Mouse (Mus musculus) thymus, postnatal 25 days (tissue): ENCODE measurements around the gene Rpl23a.
"Not testable (repeated sequence)": the region's sequence is repeated elsewhere in the genome, so short reads cannot be mapped to it uniquely, and the experiment has no call there.

Source experiments
- DNase-seq: peaks from one replicate; pipeline ENCODE4 v3.0.0; 2022

Rpl23a gene

DNA sequence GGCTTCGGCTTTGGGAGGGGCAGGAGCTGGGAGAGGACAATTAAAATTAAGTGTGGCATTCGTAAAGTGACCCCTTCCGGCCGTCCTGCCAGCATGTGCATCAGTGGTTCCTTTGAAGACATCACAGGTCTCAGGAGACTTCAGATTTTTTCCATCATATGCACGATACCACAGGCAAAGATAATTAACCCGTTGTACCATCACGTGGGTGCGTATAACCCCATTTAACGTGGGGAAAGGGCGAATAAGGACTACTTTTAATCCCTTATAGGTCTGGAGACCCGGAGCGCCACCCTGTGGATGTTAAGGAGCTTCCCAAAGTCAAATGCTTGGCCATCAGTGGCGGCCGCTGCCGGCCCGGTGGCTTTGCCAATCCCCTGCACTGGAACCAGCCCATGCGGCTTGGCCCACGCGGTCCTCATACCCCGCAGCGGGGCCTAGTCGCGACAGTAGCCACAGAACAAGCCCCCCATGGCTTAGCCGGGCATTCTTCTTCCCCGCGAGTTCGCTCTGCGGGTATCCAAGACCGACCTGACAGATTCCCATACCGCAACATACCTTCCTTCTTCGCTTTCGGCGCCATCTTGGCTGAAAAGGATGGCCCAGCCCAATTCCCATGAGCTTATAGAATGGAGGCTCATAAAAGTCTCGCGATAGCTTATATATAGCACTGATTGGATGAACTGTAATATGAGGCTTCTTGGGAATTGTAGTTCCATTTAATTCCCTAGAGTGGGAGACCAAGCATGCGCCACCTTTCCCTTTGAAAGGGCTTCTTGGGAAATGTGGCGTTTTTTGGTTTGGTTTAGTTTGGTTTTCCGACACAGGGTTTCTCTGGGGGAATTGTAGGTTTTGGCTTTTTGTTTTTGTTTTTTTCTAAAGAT, at the start of gene Rpl23a:
Gene Rpl23a, minus strand, starts transcription at position 624 of the 884 bp plus-strand sequence.
- DNase-seq = peak; percentile 79

DNA sequence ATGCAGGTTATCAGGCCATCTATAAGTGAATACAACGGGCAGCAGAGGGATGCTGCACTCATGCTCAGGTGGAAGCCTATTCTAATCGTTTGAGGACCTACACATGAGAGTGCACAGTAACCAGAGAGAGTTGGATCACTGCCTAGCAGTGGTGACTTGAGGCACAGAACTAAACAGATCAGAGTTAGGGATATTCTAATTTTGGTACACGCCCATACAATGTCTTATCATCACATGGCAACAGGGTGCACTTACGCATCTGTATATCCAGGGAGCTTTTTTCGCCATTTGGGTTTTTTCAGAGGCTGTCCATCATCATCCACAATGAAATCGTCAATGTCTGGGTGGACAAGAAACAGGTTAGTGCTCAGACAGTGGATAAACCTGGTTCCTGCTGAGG, 48.1 kb upstream of the Rpl23a start:
- no peak for DNase-seq

DNA sequence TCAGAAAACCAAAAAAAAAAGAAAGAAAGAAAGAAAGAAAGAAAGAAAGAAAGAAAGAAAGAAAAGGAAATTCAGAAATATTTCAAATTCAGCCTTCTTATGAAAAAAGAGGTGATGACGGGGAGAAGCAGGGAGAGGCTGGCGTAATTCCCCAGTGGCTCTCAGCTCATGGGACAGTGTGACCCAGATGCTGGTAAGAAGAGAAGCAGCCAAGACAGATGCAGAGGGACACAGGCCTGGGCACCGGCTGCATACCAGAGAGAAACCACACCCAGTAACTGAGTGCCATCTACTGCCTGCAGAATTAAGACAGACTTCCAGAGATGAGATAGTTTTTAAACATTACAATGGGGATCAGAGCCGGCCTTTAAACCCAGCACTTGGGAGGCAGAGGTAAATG, 40.2 kb upstream of the Rpl23a start:
- no peak for DNase-seq

DNA sequence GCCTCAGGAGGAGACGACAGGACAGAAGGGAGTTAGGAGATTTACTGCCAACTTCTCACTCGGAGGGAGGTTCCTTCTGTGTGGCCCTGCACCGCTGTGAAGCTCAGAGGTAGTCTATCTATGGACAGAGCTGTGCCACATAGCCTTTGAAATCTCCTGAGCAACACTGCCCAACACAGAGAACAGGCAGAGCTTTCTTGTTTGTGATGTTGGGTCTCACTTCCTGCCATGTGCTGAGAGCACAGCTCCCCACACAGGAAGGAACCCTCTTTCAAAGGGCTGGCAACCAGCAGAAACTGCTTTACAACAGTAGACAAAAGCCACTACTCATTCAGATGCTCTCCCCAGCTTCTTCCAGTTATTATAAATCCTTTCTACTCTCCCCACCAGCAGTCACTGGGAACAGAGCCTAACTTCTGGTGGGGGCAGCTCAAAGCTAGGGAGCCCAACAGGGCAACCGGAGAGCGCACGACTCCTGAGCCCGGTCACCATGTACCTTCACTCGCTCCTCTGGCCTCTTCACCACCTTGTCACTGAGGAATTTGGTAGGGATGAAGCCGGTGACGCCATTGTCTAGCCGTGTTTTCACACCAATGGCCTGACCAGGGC, 32.4 kb upstream of the Rpl23a start:
- DNase-seq = peak; percentile 49

DNA sequence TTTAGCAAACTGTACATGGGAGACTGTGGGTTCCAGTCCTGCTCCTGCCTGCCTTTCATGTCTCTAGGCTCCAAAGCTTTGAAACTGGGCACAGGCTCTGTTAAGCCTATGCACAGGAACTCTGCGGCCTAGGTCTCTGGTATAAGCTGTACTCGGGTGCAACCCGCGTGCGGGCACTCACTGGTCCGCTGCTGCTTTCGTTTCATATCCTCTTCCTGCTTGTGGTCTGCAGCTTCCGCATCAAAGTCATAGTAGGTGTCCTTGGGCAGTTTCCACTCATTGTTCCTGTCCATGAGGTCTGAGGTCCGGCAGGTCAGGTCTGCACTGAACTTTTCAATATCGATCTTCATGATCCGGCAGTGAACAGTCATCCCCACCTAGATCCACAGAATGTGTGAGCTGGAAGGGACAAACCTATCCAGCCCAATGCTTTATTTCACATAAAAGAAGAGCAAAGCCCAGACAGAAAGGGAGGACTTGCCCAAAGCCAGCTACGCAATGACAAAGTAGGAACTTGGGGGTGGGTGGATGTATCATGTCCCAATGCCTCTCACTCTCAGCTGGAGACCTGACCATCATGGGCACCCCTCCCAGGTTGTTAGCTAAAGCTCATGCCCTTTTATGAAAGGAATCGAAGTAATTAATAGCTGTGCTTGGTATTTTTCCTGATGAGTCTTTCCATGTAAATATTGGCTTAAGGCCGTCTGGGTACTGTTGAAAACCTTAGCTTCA, 29.9 kb upstream of the Rpl23a start:
- DNase-seq = peak; percentile 12

DNA sequence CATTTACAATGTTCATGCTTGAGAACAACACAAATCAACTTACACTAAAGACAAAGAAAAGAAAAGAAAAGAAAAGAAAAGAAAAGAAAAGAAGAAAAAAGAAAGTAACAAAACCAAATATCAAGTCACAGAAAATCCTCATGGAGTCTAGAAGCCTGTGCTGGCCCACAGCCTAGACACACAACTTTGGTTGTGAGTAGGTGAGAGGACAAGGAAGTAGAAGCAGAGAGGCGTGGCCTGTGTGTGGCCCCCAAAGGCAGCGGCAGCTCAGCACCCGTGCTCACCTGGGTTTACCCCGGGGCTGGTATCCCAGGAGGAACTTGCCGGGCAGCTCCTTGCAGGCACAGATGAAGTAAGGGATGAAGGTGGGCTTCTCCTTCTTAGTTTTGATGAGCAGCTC, 28.1 kb upstream of the Rpl23a start:
- DNase-seq = no peak

DNA sequence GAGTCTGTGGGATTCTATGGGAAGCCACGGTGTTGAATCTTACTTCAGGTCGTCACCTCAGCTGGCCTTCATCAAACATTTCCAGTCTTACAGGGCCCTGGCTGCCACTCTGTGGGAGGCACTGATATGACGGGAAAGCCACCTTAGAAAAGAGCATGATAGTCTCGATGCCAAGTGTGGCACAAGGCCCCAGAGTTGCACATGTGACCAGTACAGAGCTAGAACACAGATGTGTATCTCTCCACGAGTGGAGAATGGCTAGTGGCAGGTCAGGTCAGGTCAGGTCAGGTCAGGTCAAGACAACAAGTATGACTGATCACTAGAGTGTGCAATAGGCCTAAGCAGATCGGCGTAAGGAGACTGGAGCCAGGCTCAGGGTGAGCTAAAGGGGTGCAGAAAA, 27.2 kb upstream of the Rpl23a start:
- DNase-seq = no peak

DNA sequence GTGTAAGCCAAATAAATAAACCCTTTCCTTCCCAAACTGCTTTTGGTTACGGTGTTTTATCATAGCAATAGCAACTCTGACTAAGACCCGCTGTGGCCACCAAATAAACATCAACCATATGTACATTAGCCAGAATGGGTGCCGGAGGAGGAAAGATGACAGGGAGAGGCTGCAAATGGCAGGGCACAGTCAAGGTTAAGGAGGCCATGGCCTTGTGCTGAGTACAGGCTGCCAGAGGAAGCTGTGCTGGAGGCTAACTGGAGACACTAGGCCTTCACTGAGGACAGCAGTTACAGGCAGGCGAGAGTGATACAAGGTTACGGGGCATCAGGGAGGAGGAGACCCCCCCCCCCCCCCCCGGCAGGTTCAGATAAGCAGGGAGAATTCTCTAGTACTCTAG, 26.5 kb upstream of the Rpl23a start:
- DNase-seq = no peak

DNA sequence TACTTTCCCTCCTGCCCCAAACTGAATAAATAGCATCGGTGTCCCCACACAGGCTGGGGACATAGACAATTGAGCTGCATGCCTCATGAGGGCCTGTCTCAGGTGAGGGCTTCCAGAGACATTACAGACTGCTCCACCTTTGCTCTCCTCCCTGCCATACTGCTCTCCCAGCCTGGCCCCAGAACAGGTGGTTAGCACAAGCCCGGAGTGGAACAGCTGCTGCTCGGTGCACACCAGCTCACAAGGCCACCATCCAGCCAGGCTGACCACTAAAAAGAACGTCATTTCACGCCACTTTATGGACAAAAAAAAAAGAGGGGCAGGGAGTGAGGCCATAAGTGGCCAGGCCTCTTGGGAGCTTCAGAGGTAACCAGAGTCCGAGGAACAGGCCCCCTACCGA, 23.8 kb upstream of the Rpl23a start:
- DNase-seq = no peak

DNA sequence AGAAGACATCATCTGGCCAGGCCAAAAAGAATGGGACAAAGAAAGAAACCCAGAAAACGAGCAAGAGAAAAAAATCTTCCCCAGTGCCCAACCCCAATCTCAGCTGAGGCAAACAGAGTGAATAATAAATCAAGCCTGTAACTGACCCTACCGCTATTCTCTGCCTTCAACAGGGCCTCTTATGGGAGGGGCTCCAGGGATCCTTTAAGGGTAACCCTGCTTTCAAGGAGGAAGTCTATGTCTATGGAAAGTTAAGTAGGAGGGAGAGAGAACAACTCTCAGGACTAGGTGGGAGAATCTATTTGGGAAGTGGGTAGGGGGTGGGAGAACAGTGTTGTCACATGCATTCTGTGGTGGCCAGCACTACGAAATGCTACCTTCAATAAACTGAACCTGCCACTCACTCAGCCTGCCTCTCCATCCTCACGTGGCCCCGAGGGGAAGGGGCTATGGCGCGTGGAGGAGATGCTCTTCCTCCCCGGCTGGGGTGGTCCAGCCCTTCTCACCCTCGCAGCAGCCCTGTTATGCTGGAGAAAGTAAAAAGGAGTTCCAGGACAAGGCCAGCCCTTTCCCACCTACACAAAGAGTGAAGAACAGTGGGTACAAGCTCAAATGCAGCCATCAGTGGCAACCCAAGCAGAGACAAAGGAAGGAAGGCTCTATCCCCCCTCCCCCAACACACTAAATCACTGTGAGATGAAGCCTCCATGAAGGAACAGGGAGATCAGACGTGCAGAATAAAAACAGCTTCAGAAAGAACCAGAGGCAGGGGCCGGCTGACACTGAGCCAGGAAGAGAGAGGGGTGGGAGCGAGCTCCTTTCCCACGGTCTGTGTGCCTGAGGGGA, 22.2 kb upstream of the Rpl23a start:
- DNase-seq = no peak

DNA sequence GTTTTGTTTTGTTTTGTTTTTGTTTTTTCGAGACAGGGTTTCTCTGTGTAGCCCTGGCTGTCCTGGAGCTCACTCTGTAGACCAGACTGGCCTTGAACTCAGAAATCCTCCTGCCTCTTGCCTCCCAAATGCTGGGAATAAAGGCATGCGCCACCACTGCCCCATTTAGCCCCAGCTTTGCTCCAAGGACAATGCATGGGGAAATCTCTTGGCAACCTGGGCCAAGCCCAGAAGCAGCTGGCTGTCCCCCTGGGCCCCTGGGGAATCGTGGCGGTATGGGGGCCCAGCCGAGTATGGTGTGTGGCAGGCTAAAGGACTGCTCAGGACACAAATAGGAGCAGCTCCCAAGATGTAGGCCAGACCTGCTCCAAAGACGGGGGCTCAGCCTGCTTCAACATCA, 20.9 kb upstream of the Rpl23a start:
- no peak for DNase-seq

DNA sequence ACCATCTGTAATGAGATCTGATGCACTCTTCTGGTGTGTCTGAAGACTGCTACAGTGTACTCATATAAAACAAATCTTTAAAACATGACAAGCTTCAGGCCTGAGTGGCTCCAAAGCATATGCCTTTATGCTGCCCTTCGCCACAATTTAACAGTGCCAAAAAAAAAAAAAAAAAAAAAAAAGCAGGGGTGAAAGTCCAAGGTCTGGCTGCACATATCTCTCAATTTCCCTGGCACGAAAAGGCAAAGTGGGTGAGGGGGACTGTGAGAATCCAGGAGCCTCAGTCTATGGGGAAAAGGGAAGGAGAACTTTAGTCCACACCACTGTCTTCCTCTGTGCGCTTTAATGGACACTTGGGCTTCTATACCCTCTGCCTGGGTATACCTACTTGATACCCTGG, 19.0 kb upstream of the Rpl23a start:
- no peak for DNase-seq

DNA sequence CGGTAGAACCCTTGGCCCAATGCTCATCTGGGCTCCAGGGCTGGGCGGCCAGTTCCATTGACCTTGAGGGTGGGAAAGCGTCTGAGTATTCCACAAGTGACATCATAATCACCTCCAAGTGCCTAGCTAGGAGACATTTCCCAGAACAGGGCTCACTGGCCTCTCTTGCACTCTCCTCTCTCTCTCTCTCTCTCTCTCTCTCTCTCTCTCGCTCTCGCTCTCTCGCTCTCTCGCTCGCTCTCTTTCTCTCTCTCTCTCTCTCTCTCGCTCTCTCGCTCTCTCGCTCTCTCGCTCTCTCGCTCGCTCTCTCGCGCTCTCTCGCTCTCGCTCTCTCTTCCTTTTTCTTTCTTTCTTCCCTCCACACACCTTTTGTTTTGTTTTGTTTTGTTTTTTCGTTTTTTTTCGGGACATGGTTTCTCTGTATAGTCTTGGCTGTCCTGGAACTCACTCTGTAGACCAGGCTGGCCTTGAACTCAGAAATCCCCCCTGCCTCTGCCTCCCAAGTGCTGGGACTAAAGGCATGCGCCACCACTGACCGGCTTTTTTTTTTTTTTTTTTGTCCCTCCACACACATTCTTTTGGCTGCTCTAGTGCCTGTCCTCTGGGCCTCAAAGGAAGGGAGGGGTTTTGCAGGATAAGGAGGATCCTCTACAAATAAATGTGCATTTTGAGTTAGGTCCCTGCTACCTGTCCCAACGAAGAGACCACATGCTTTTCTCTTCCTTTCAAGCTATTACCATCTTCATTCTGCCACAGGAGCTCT, 11.9 kb upstream of the Rpl23a start:
- no peak for DNase-seq

DNA sequence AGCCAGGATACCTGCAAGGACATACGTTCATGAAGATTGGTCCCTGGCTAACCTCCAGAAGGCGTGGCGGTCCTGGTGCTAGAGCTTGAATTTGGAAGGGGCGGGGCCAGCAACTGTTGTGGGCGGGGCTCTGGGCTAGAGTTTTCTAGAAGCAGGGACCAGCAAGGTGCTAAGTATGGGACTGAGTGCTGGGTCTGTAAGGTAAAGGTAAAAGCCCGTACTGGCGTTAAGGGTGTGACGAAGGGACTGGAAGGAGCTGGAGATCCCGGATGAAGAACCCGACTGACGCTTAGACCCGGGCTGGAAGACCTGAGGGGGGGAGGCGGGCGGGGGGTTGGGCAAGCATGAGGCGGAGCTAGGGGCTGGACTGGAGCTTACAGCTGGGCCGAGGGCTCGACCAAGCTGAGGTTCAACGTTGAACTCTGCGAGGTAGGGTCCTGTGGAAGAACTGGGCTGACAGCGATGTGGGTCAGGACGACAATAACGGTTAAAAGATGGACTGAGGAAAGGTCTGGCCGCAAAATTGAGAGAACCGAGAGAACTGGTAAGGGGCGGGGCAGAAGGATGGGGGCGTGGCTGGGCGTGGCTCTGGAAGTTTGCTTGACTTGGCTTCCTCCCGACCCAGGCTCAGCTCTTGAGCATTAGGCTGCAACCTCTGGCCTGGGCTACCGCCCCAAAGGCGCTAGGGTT, 11.2 kb upstream of the Rpl23a start:
- peak; percentile 58 for DNase-seq

DNA sequence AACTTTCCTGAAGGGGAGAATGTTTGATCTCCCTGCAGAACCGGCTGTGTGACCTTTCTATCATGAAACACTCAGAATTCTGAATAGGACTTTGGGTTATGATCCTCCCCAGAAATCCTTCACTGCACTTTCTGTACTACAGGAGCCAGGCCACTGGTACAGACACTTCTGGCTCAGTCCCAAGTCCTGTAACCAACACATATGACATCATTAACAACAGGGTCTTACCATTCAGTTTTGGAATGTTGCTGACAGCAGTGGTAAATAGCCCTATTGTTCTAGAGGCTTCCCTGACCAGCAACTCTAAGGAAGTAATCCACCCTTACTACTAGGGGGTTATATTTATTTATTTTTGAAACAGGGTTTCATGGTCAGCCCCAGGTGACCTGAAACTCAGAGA, 9.7 kb upstream of the Rpl23a start, which contains the start of gene Proca1:
Gene Proca1, plus strand, starts transcription at position 280 of the 400 bp plus-strand sequence.
- no peak for DNase-seq

DNA sequence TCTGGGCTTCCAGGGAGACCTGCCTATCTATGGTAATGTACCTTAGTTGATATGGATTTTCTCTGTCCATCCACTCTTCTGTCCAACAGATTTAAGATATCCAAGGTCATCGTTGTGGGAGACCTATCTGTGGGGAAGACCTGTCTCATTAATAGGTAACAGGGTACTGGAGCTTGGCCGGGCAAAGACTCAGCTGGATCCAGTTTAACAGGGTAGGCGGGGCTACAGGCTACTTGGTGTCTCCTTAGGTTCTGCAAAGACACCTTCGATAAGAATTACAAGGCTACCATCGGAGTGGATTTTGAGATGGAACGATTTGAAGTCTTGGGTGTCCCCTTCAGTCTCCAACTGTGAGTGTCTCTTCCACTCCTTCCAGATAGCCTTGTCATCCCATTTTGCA, 6.7 kb upstream of the Rpl23a start:
- no peak for DNase-seq

DNA sequence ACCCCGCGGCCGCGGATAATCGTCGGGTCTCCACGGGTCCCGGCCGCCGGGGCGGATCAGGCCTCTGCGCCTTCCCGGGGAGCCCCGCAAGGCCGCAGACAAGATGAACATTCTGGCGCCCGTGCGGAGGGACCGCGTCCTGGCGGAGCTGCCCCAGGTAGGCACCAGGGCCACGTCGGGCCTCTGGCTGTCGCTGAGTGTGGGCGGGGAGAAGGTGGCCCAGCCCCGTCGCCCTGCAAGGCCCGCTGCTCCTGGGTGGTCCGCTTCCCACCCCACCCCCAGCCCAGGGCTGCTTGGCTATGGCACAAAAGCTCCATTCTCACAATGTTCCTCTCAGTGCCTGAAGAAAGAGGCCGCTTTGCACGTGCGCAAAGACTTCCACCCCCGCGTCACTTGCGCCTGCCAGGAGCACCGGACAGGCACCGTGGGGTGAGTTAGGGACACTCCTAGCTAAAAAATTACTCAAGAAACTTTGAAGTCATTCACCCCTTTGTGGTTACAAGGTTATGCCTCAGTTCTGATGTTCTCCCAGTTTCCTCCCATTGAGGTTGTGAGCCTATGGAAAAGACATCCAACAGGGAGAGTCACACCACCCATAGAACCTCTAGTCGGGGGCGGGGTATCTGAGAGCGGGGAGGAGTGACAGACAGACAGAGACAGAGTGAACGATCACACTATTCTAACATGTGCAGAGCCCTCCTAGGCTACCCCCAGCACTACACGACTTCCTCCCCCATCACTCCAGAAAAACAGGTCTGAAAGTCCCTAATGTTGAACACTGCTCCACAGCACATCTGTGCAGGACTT, 6.1 kb upstream of the Rpl23a start:
- DNase-seq = peak; percentile 14

DNA sequence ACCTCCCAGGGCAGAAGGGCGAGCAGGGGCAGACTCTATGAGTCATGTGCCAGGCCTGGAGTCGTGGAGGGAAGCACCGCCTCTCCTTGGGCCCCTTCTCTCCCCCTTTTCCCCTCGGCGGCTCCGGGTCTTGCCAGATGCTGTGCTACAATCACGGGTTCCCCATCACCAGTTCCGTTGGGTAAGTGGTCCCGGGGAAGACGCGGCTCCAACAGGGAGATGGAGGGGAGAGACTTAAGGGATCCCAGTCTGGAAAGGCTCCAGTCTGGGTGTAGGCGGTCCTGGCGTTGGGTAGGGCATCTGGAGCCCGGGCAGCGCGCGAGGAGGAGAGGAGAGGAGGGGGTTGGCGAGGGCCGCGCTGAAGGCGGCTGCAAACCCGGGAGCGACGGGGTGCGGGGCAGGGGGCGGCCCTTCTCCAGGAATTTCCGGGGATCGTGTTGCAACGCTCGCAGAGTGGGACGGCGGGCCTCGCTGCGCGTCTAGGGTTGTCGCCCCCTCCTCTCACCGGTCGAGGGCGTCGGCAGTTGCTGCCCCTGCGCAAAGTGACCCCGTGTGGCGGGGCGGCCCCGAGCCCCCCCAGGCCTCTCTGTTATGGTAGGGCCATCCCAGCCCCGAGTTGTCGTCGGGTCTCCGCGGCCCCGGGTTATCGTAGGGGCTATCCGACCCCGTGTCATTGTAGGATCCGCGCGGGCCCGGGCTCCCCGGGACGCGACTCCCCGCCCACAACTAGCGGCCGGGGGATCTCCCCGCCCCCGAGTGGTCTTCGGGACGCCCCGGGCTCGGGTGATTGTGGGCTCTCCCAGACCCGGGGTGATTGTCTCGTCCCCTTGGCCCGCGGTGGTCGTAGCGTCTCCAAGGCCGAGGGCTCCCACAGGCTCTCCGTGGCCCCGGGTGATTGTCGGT, 5.2 kb upstream of the Rpl23a start, which contains the start of gene Rab34:
Gene Rab34, plus strand, starts transcription at position 100 of the 903 bp plus-strand sequence.
- DNase-seq = peak; percentile 11

DNA sequence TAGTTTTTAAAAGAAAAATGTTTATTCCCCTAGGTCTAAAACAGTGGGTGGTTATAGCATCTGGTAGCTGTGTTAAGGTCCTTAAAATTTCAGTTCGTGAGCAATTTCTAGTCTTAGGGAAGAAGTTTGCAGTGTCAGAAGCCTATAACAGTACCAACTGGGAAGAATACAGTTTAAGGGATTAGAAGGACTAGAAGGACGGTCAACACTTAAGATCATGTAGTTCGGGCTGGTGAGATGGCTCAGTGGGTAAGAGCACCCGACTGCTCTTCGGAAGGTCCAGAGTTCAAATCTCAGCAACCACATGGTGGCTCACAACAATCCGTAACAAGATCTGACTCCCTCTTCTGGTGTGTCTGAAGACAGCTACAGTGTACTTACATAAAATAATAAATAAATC, 1.3 kb upstream of the Rpl23a start:
- not testable (repeated sequence) for DNase-seq
